8 mouse cellular contexts compared by ENCODE assay signal in genomic region chr1:105993601-105994209, GRCm38 (mm10). TPM values are rescaled to one million over a fixed set of nuclear protein-coding genes. Genes with fewer than 3 reads are reported as not detected.
DNase-seq lines count a peak whose midpoint lies in the region; ATAC-seq lines count a peak whose summit lies in the region.

No protein-coding gene starts in this region.

- peak; percentile 76 for ATAC-seq in erythroid progenitor cell, adult 5-6 weeks (replicated peaks; ENCODE audit: low FRiP score, poor library complexity, severe bottlenecking)
- peak; percentile 47 for ATAC-seq in heart, embryonic 14.5 days (ENCODE audit: insufficient number of reproducible peaks, insufficient read depth, low FRiP score, low read depth)
- peak; percentile 64 for ATAC-seq in liver, embryonic 13.5 days (ENCODE audit: low read depth)
- peak; percentile 74 for ATAC-seq in stomach, embryonic 14.5 days (ENCODE audit: insufficient number of reproducible peaks, insufficient read depth, low FRiP score, low read depth)

- peak overlapping the region; percentile 79 to 88 for H3K27ac ChIP-seq in heart, embryonic 14.5 days (replicated peaks in 1 of 2; ENCODE audit: control insufficient read depth in 1 of 2, insufficient read depth in 1 of 2, low read depth in 2 of 2, low read length in 2 of 2)
- peak overlapping the region; percentile 79 for H3K27ac ChIP-seq in liver, embryonic 13.5 days
- H3K27ac ChIP-seq in stomach, embryonic 14.5 days (ENCODE audit: low read length), result peak overlapping the region; percentile 18; the same call in 1 of the 2 replicates

- peak overlapping the region; percentile 81 for H3K9ac ChIP-seq in heart, embryonic 14.5 days (ENCODE audit: low read length)
- peak overlapping the region; percentile 81 for H3K9ac ChIP-seq in liver, embryonic 13.5 days
- peak overlapping the region; percentile 52 for H3K9ac ChIP-seq in stomach, embryonic 14.5 days (replicated peaks; ENCODE audit: low read depth, low read length)

- H3K4me1 ChIP-seq in heart, embryonic 14.5 days (ENCODE audit: control insufficient read depth in 2 of 2, insufficient read depth in 2 of 2, low read length in 2 of 2), result peaks cover 7 to 39% of the 10 kb centered on the region in 2 experiments
- peaks cover 75% of the 10 kb centered on the region for H3K4me1 ChIP-seq in liver, embryonic 13.5 days (replicated peaks)
- peaks cover 21% of the 10 kb centered on the region; the same call in 1 of the 2 replicates for H3K4me1 ChIP-seq in stomach, embryonic 14.5 days (ENCODE audit: control insufficient read depth, insufficient read depth, low read length)

- peak overlapping the region; percentile 86 to 88 for H3K4me3 ChIP-seq in heart, embryonic 14.5 days (ENCODE audit: control insufficient read depth in 1 of 2, insufficient read depth in 1 of 2, low read depth in 1 of 2, low read length in 2 of 2)
- peak overlapping the region; percentile 86 for H3K4me3 ChIP-seq in liver, embryonic 13.5 days (replicated peaks)
- peak overlapping the region; percentile 68 for H3K4me3 ChIP-seq in stomach, embryonic 14.5 days (ENCODE audit: low read depth, low read length)

- DNase-seq in CD4-positive, CD25-positive, alpha-beta regulatory T cell, adult 2 months (ENCODE audit: low read depth, low spot score), result peak; percentile 90
- DNase-seq in brain, embryonic 18.5 days (ENCODE audit: low read depth, low spot score), result peak; percentile 45
- peak; percentile 91 for DNase-seq in kidney, postnatal 14 days
- DNase-seq in liver, embryonic 13.5 days, result peak; percentile 86
- peak; percentile 73 to 84 for DNase-seq in natural killer cell, adult 2 months (ENCODE audit: low spot score in 2 of 2)

- H3K9me3 ChIP-seq in heart, embryonic 14.5 days (ENCODE audit: control insufficient read depth, low read length), result no peaks in the 10 kb centered on the region
- H3K9me3 ChIP-seq in liver, embryonic 13.5 days (replicated peaks), result no peaks in the 10 kb centered on the region
- H3K9me3 ChIP-seq in stomach, embryonic 14.5 days (ENCODE audit: control insufficient read depth, low read depth, low read length), result no peaks in the 10 kb centered on the region

- WGBS in heart, embryonic 14.5 days, result 0% methylated on average over 37 of the region's 37 CpGs
- under 1% methylated on average over 37 of the region's 37 CpGs for WGBS in liver, embryonic 13.5 days (ENCODE audit: insufficient replicate concordance)
- under 1% methylated on average over 37 of the region's 37 CpGs for WGBS in stomach, embryonic 14.5 days

- H3K27me3 ChIP-seq in heart, embryonic 14.5 days (ENCODE audit: control insufficient read depth, insufficient read depth, low read length), result no peaks in the 10 kb centered on the region
- H3K27me3 ChIP-seq in liver, embryonic 13.5 days, result no peaks in the 10 kb centered on the region
- H3K27me3 ChIP-seq in stomach, embryonic 14.5 days (ENCODE audit: control insufficient read depth, insufficient read depth, low read length), result no peaks in the 10 kb centered on the region

- H3K36me3 ChIP-seq in heart, embryonic 14.5 days (ENCODE audit: control insufficient read depth, insufficient read depth, low read length), result no peaks in the 10 kb centered on the region
- no peaks in the 10 kb centered on the region for H3K36me3 ChIP-seq in liver, embryonic 13.5 days
- no peaks in the 10 kb centered on the region for H3K36me3 ChIP-seq in stomach, embryonic 14.5 days (ENCODE audit: control insufficient read depth, insufficient read depth, low read length)

- H3K4me2 ChIP-seq in heart, embryonic 14.5 days (ENCODE audit: low read length), result peak overlapping the region; percentile 95
- H3K4me2 ChIP-seq in liver, embryonic 13.5 days, result peak overlapping the region; percentile 99
- H3K4me2 ChIP-seq in stomach, embryonic 14.5 days (replicated peaks; ENCODE audit: low read depth, low read length), result peak overlapping the region; percentile 95

RNA-seq across cellular contexts. Expression of gene Zcchc2, which starts 3.5 kb away (rescaled TPM):
- total RNA-seq in erythroid progenitor cell, adult 5-6 weeks (2015; ENCODE audit: low replicate concordance), result 6.1 and 8.4 TPM in 2 replicates
- 4.7 and 5.1 TPM in 2 replicates for total RNA-seq in erythroid progenitor cell, adult 5-6 weeks (2017; ENCODE audit: low replicate concordance)
- 2.3 and 2.6 TPM in 2 replicates for polyA plus RNA-seq in heart, embryonic 14.5 days (2014; fragmentation: Nextera tagmentation; extraction: Ambion mirVana)
- 1.2 and 1.4 TPM in 2 replicates for polyA plus RNA-seq in liver, embryonic 13.5 days (2015; fragmentation: Nextera tagmentation; extraction: Ambion mirVana)
- polyA plus RNA-seq in stomach, embryonic 14.5 days (2014; fragmentation: Nextera tagmentation; extraction: Ambion mirVana), result 3.1 and 3.8 TPM in 2 replicates

Comparison
In these comparisons a context has a peak if more than half of its experiments do, and no peak if none do; other contexts are left out.
1. Peak in every context shown above with its lines: DNase-seq, ATAC-seq, H3K4me3 ChIP-seq and H3K27ac ChIP-seq.
2. H3K27ac ChIP-seq: peak in every context shown above with its lines; median percentile 84 in heart, embryonic 14.5 days; 79 in liver, embryonic 13.5 days; 18 in stomach, embryonic 14.5 days.